Mouse (Mus musculus): Measurements from ENCODE around the gene Plekha5. TPM values are rescaled to one million over a fixed set of nuclear protein-coding genes. Genes with fewer than 3 reads are reported as not detected.

The Plekha5 gene
- total and polyA plus RNA-seq, 2 experiments from 2014 or later, result 15.9 to 32.0 TPM

- Histone ChIP-seq H3K4me3 (ENCODE audit: low read depth, low read length) (no peak overlapping the region), H3K4me1 (ENCODE audit: insufficient read depth) (no peaks in the 10 kb centered on the region), H3K4me2 (ENCODE audit: low read depth) (no peak overlapping the region), H3K36me3 (ENCODE audit: insufficient read depth) (no peaks in the 10 kb centered on the region), H3K9ac (no peak overlapping the region), H3K9me3 (ENCODE audit: low read length) (no peaks in the 10 kb centered on the region), H3K27ac (ENCODE audit: low read depth, low read length) (no peak overlapping the region), H3K27me3 (ENCODE audit: insufficient read depth, low read length) (no peaks in the 10 kb centered on the region)
- WGBS, result 12% methylated on average over 8 of the region's 8 CpGs
- ATAC-seq (no peak), DNase-seq (no peak)
- TF ChIP-seq CTCF (IDR thresholded peaks at IDR 0.05; ENCODE audit: low read depth), result no peak
Measured at GRCm38 (mm10) chr6:140514205-140515110, 90.6 kb downstream of the Plekha5 start.

DNA sequence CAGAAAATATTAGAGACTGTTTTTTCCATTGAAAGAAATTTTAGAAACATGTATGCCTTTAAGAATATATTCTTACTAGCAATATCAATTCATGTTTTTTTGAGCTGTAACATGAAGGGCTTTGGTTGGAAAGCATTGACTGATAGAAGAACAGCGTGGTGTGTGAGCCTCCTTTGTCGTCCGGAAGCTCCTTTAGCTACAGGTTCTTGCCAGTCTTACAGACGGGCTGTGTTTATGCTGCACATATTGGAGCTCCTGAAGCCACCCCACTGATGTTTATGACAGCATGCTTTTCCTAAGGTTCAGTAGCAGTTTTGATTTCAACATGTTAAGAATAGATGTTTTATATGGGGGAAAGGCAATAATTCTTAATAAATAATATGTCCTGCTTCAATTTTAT is 91.7 kb downstream of the Plekha5 start:
- WGBS, result 33% methylated on average over 4 of the region's 4 CpGs
- no peak for ATAC-seq
- no peak for TF ChIP-seq CTCF (IDR thresholded peaks at IDR 0.05; ENCODE audit: low read depth)
- H3K4me2 ChIP-seq (ENCODE audit: low read depth), result no peak overlapping the region
- H3K9me3 ChIP-seq (ENCODE audit: low read length), result no peaks in the 10 kb centered on the region
- DNase-seq, result no peak
- no peaks in the 10 kb centered on the region for H3K36me3 ChIP-seq (ENCODE audit: insufficient read depth)
- H3K4me3 ChIP-seq (ENCODE audit: low read depth, low read length), result no peak overlapping the region
- H3K9ac ChIP-seq, result no peak overlapping the region
- H3K27ac ChIP-seq (ENCODE audit: low read depth, low read length), result no peak overlapping the region
- H3K27me3 ChIP-seq (ENCODE audit: insufficient read depth, low read length), result no peaks in the 10 kb centered on the region
- H3K4me1 ChIP-seq (ENCODE audit: insufficient read depth), result no peaks in the 10 kb centered on the region; the same call in 1 of the 2 replicates

DNA sequence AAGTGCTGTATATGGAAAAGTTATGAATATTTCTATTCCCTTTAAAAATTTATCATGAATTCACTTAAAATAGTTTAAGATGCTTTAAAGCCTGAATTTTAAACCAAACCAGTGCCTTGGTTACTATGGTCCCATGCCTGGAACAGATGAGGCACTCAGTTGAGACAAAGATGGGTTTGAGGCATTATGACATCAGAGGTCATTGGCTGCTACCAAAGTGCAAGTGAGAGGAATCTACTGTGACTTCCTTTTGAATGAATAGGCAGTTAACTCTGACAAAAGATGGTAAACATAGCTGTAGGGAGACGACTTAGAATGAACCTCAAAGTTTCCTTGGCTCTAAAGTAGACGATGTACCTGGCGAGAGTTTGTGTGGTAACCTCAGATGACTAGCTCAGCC is 92.3 kb downstream of the Plekha5 start:
- TF ChIP-seq CTCF (IDR thresholded peaks at IDR 0.05; ENCODE audit: low read depth), result no peak
- no peaks in the 10 kb centered on the region for H3K9me3 ChIP-seq (ENCODE audit: low read length)
- ATAC-seq (no peak), DNase-seq (no peak)
- no peaks in the 10 kb centered on the region; the same call in 1 of the 2 replicates for H3K4me1 ChIP-seq (ENCODE audit: insufficient read depth)
- no peaks in the 10 kb centered on the region for H3K27me3 ChIP-seq (ENCODE audit: insufficient read depth, low read length)
- H3K9ac ChIP-seq, result no peak overlapping the region
- no peak overlapping the region for H3K4me3 ChIP-seq (ENCODE audit: low read depth, low read length)
- 81% methylated on average over 3 of the region's 3 CpGs for WGBS
- no peaks in the 10 kb centered on the region for H3K36me3 ChIP-seq (ENCODE audit: insufficient read depth)
- no peak overlapping the region for H3K4me2 ChIP-seq (ENCODE audit: low read depth)
- H3K27ac ChIP-seq (ENCODE audit: low read depth, low read length), result no peak overlapping the region

DNA sequence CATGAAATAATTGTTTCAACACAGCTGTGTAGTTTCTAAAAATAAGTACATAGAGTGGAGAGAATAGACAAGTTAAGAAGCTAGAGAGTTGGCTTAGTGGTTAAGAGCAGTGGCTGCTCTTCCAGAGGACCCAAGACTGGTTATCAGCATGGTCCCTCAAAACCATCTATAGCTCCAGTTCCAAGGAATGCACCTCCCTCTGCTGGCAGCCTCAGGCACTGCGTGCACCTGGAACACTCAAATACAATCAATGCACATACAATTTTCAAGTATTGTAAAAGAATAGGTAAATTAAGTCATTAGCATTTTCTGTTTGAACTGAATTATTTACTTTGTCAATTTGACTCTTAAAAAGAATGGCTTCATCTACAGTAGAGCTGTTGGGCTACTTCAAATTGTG is 93.3 kb downstream of the Plekha5 start:
- H3K27me3 ChIP-seq (ENCODE audit: insufficient read depth, low read length), result no peaks in the 10 kb centered on the region
- 85% methylated on average over 1 of the region's 1 CpGs for WGBS
- TF ChIP-seq CTCF (IDR thresholded peaks at IDR 0.05; ENCODE audit: low read depth), result peak; percentile 65
- DNase-seq (no peak), ATAC-seq (no peak)
- H3K9me3 ChIP-seq (ENCODE audit: low read length), result no peaks in the 10 kb centered on the region
- no peak overlapping the region for H3K9ac ChIP-seq
- H3K4me3 ChIP-seq (ENCODE audit: low read depth, low read length), result no peak overlapping the region
- no peaks in the 10 kb centered on the region; the same call in 1 of the 2 replicates for H3K4me1 ChIP-seq (ENCODE audit: insufficient read depth)
- H3K4me2 ChIP-seq (ENCODE audit: low read depth), result no peak overlapping the region
- H3K36me3 ChIP-seq (ENCODE audit: insufficient read depth), result no peaks in the 10 kb centered on the region
- H3K27ac ChIP-seq (ENCODE audit: low read depth, low read length), result no peak overlapping the region

DNA sequence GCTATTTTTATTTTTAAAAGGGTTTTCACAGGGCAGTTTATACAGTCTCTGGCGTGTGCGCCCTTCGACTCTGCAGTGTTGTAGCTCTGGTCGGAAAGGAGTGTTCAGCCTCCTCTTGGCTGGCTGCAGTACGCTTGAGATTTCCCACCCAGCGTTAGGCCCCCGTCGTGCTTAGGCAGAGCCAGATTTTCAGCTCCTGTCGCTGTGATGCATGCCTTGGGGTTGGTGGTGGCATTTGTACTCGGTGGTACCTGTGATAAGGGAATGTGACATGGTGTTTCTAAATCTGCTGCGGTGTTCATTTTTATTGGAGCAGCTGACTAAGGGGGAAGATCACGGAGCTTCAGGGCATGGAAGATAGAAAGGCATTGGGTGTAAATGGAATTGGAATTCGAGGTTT is 95.2 kb downstream of the Plekha5 start:
- Histone ChIP-seq H3K27me3 (ENCODE audit: insufficient read depth, low read length) (no peaks in the 10 kb centered on the region), H3K9ac (no peak overlapping the region), H3K4me3 (ENCODE audit: low read depth, low read length) (no peak overlapping the region), H3K9me3 (ENCODE audit: low read length) (no peaks in the 10 kb centered on the region), H3K4me1 (ENCODE audit: insufficient read depth) (no peaks in the 10 kb centered on the region; the same call in 1 of the 2 replicates), H3K36me3 (ENCODE audit: insufficient read depth) (no peaks in the 10 kb centered on the region), H3K27ac (ENCODE audit: low read depth, low read length) (no peak overlapping the region), H3K4me2 (ENCODE audit: low read depth) (no peak overlapping the region)
- WGBS, result 53% methylated on average over 13 of the region's 13 CpGs
- ATAC-seq (peak; percentile 42; the same call in 1 of the 2 replicates), DNase-seq (peak; percentile 16)
- TF ChIP-seq CTCF (IDR thresholded peaks at IDR 0.05; ENCODE audit: low read depth), result no peak

DNA sequence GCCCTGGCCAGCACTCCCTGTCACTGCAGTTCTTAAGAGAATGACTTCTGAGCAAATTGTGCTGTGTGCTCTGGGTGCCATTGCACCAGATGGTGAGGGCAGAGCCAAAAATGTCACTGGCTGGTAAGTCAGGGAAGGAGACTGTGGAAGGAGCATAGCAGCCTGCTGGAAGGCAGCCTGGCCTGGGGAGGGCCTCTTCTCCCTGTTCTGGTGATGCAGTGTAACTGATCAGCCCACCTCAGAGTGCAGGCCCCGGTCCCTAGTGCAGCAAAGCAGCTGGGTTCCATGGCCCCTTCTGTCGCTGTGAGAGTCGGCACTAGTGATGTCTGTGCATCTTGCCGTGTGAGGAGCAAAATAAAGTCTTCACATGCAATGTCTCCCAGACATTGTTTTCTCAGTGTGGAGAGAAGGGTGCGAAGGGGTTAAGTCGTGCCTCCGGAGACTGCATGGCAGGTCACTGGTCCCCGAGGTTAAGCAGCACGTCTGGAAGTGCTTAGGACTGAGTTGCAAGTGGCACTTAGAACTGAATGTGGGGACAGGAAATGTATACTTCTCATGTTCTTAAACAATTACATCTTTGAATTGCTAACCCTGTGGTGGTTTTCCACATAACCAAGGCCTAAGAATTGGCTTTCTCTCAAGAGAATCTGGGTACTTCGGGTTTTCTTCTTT is 95.8 kb downstream of the Plekha5 start:
- DNase-seq, result peak; percentile 24
- TF ChIP-seq CTCF (IDR thresholded peaks at IDR 0.05; ENCODE audit: low read depth), result no peak
- Histone ChIP-seq H3K36me3 (ENCODE audit: insufficient read depth) (no peaks in the 10 kb centered on the region), H3K4me2 (ENCODE audit: low read depth) (no peak overlapping the region), H3K27ac (ENCODE audit: low read depth, low read length) (no peak overlapping the region), H3K9ac (no peak overlapping the region), H3K27me3 (ENCODE audit: insufficient read depth, low read length) (no peaks in the 10 kb centered on the region), H3K9me3 (ENCODE audit: low read length) (no peaks in the 10 kb centered on the region), H3K4me1 (ENCODE audit: insufficient read depth) (no peaks in the 10 kb centered on the region; the same call in 1 of the 2 replicates), H3K4me3 (ENCODE audit: low read depth, low read length) (no peak overlapping the region)
- ATAC-seq, result peak; percentile 86
- 34% methylated on average over 10 of the region's 10 CpGs for WGBS

GRCm38 (mm10) chr6:140520961-140521360 is 97.1 kb downstream of the Plekha5 start:
- WGBS, result 51% methylated on average over 6 of the region's 6 CpGs
- no peak for TF ChIP-seq CTCF (IDR thresholded peaks at IDR 0.05; ENCODE audit: low read depth)
- no peak overlapping the region for H3K4me2 ChIP-seq (ENCODE audit: low read depth)
- no peaks in the 10 kb centered on the region for H3K9me3 ChIP-seq (ENCODE audit: low read length)
- no peaks in the 10 kb centered on the region for H3K27me3 ChIP-seq (ENCODE audit: insufficient read depth, low read length)
- ATAC-seq (no peak), DNase-seq (no peak)
- no peaks in the 10 kb centered on the region; the same call in 1 of the 2 replicates for H3K4me1 ChIP-seq (ENCODE audit: insufficient read depth)
- H3K9ac ChIP-seq, result no peak overlapping the region
- no peak overlapping the region for H3K27ac ChIP-seq (ENCODE audit: low read depth, low read length)
- H3K4me3 ChIP-seq (ENCODE audit: low read depth, low read length), result no peak overlapping the region
- no peaks in the 10 kb centered on the region for H3K36me3 ChIP-seq (ENCODE audit: insufficient read depth)

Measured in forebrain, postnatal 0 days (tissue).